ENCODE assay signal across 8 mouse cellular contexts in genomic region chr1:92935054-92935962, GRCm38 (mm10). TPM values are rescaled to one million over a fixed set of nuclear protein-coding genes. Genes with fewer than 3 reads are reported as not detected.
DNase-seq lines count a peak whose midpoint lies in the region; ATAC-seq and TF ChIP-seq lines count a peak whose summit lies in the region.

No protein-coding gene starts in this region.

- no peak for TF ChIP-seq POLR2A in embryonic fibroblast, embryonic 13.5 days (IDR thresholded peaks at IDR 0.05; ENCODE audit: low read depth, low read length)
- no peak for TF ChIP-seq POLR2A in spleen, adult 2 months (IDR thresholded peaks at IDR 0.05; ENCODE audit: low read depth, low read length)

- 0 out of 2 replicates have a peak overlapping the region, but pooled peaks have one; percentile 4 for H3K27ac ChIP-seq in embryonic fibroblast, embryonic 13.5 days (ENCODE audit: insufficient read depth, low read length)
- peak overlapping the region; percentile 98 for H3K27ac ChIP-seq in intestine, embryonic 15.5 days
- H3K27ac ChIP-seq in lung, embryonic 15.5 days = peak overlapping the region; percentile 97
- H3K27ac ChIP-seq in spleen, adult 2 months (ENCODE audit: insufficient read depth, low read length) = peak overlapping the region; percentile 84

- peak overlapping the region; percentile 87 for H3K4me2 ChIP-seq in intestine, embryonic 15.5 days (replicated peaks)
- H3K4me2 ChIP-seq in lung, embryonic 15.5 days = peak overlapping the region; percentile 87

- H3K4me3 ChIP-seq in embryonic fibroblast, embryonic 13.5 days (ENCODE audit: insufficient read depth, low read length) = peak overlapping the region; percentile 73
- peak overlapping the region; percentile 69 for H3K4me3 ChIP-seq in intestine, embryonic 15.5 days (replicated peaks)
- H3K4me3 ChIP-seq in lung, embryonic 15.5 days = peak overlapping the region; percentile 78
- H3K4me3 ChIP-seq in spleen, adult 2 months (ENCODE audit: extremely low read depth, insufficient read depth, insufficient read length) = peak overlapping the region; percentile 58

- H3K27me3 ChIP-seq in intestine, embryonic 15.5 days (replicated peaks) = no peaks in the 10 kb centered on the region
- no peaks in the 10 kb centered on the region for H3K27me3 ChIP-seq in lung, embryonic 15.5 days
- H3K27me3 ChIP-seq in spleen, adult 2 months (ENCODE audit: control insufficient read depth, insufficient read depth, low read length) = no peaks in the 10 kb centered on the region

- peaks cover 16% of the 10 kb centered on the region for H3K36me3 ChIP-seq in intestine, embryonic 15.5 days
- peaks cover 20% of the 10 kb centered on the region for H3K36me3 ChIP-seq in lung, embryonic 15.5 days
- peaks cover 6% of the 10 kb centered on the region; the same call in 1 of the 2 replicates for H3K36me3 ChIP-seq in spleen, adult 2 months (ENCODE audit: control insufficient read depth, insufficient read depth, low read length)

- ATAC-seq in intestine, embryonic 15.5 days = no peak
- no peak for ATAC-seq in lung, embryonic 15.5 days (ENCODE audit: borderline replicate concordance, extremely low read depth, low FRiP score, low TSS enrichment)

- 17% methylated on average over 10 of the region's 10 CpGs for WGBS in intestine, embryonic 15.5 days
- 13% methylated on average over 10 of the region's 10 CpGs for WGBS in lung, embryonic 15.5 days
- 14% methylated on average over 10 of the region's 10 CpGs for whole genome bisulfite sequencing in spleen, adult 2 months

- H3K9ac ChIP-seq in intestine, embryonic 15.5 days = peak overlapping the region; percentile 86
- peak overlapping the region; percentile 71 for H3K9ac ChIP-seq in lung, embryonic 15.5 days

- H3K9me3 ChIP-seq in intestine, embryonic 15.5 days = no peaks in the 10 kb centered on the region
- H3K9me3 ChIP-seq in lung, embryonic 15.5 days = no peaks in the 10 kb centered on the region

- peaks cover 4% of the 10 kb centered on the region; the same call in 1 of the 2 replicates for H3K4me1 ChIP-seq in embryonic fibroblast, embryonic 13.5 days (ENCODE audit: control insufficient read depth, insufficient read depth, low read length)
- peaks cover 16% of the 10 kb centered on the region for H3K4me1 ChIP-seq in intestine, embryonic 15.5 days (replicated peaks)
- H3K4me1 ChIP-seq in lung, embryonic 15.5 days = peaks cover 22% of the 10 kb centered on the region
- no peaks in the 10 kb centered on the region; the same call in 1 of the 2 replicates for H3K4me1 ChIP-seq in spleen, adult 2 months (ENCODE audit: control insufficient read depth, insufficient read depth, insufficient read length)

- DNase-seq in kidney, adult 18-20 months = peak; percentile 40
- no peak for DNase-seq in kidney, adult 11 months
- peak; percentile 64 for DNase-seq in NIH3T3 (ENCODE audit: low read depth)
- DNase-seq in spleen, adult 2 months (ENCODE audit: low read depth in 1 of 2, low spot score in 2 of 2) = no peak
- no peak for DNase-seq in thymus, adult 18-20 months

- no peak for TF ChIP-seq CTCF in embryonic fibroblast, embryonic 13.5 days (IDR thresholded peaks at IDR 0.05; ENCODE audit: borderline replicate concordance, insufficient read depth, low read length)
- no peak for TF ChIP-seq CTCF in spleen, adult 2 months (IDR thresholded peaks at IDR 0.05; ENCODE audit: extremely low read depth, insufficient read depth, insufficient read length, insufficient replicate concordance)

RNA-seq across cellular contexts. Expression of gene Capn10, which starts 1.1 kb away (rescaled TPM):
- 9.4 and 11.1 TPM in 2 replicates for polyA plus RNA-seq in embryonic fibroblast, embryonic 13.5 days (2011; ENCODE audit: insufficient read length, low read depth, missing spikeins)
- 28.2 and 34.4 TPM in 2 replicates for polyA plus RNA-seq in intestine, embryonic 15.5 days (2015; fragmentation: Nextera tagmentation; extraction: Ambion mirVana)
- polyA plus RNA-seq in lung, embryonic 15.5 days (2015; fragmentation: Nextera tagmentation; extraction: Ambion mirVana) = 27.7 and 30.4 TPM in 2 replicates
- 14.3 and 18.9 TPM in 2 replicates for polyA plus RNA-seq in spleen, adult 2 months (2012; rRNA removed)

RNA-seq across cellular contexts. Expression of gene Gpr35, which starts 15.4 kb away (rescaled TPM):
- polyA plus RNA-seq in embryonic fibroblast, embryonic 13.5 days (2011; ENCODE audit: insufficient read length, low read depth, missing spikeins) = 0.21 and 0.58 TPM in 2 replicates
- 8.9 and 9.1 TPM in 2 replicates for polyA plus RNA-seq in intestine, embryonic 15.5 days (2015; fragmentation: Nextera tagmentation; extraction: Ambion mirVana)
- polyA plus RNA-seq in lung, embryonic 15.5 days (2015; fragmentation: Nextera tagmentation; extraction: Ambion mirVana) = 0.36 and 0.62 TPM in 2 replicates
- 19.1 and 20.7 TPM in 2 replicates for polyA plus RNA-seq in spleen, adult 2 months (2012; rRNA removed)

RNA-seq across cellular contexts. Expression of gene Rnpepl1, which starts 24.7 kb away (rescaled TPM):
- 30.9 and 33.3 TPM in 2 replicates for polyA plus RNA-seq in embryonic fibroblast, embryonic 13.5 days (2011; ENCODE audit: insufficient read length, low read depth, missing spikeins)
- polyA plus RNA-seq in intestine, embryonic 15.5 days (2015; fragmentation: Nextera tagmentation; extraction: Ambion mirVana) = 40.6 and 56.1 TPM in 2 replicates
- polyA plus RNA-seq in lung, embryonic 15.5 days (2015; fragmentation: Nextera tagmentation; extraction: Ambion mirVana) = 41.9 and 43.0 TPM in 2 replicates
- polyA plus RNA-seq in spleen, adult 2 months (2012; rRNA removed) = 164 and 234 TPM in 2 replicates

RNA-seq across cellular contexts. Expression of gene Dusp28, which starts 28.5 kb away (rescaled TPM):
- polyA plus RNA-seq in embryonic fibroblast, embryonic 13.5 days (2011; ENCODE audit: insufficient read length, low read depth, missing spikeins) = 3.0 and 3.3 TPM in 2 replicates
- polyA plus RNA-seq in intestine, embryonic 15.5 days (2015; fragmentation: Nextera tagmentation; extraction: Ambion mirVana) = 14.1 and 14.7 TPM in 2 replicates
- polyA plus RNA-seq in lung, embryonic 15.5 days (2015; fragmentation: Nextera tagmentation; extraction: Ambion mirVana) = 9.9 and 11.5 TPM in 2 replicates
- polyA plus RNA-seq in spleen, adult 2 months (2012; rRNA removed) = 12.7 and 23.3 TPM in 2 replicates

RNA-seq across cellular contexts. Expression of gene Ankmy1, which starts 32.6 kb away (rescaled TPM):
- polyA plus RNA-seq in embryonic fibroblast, embryonic 13.5 days (2011; ENCODE audit: insufficient read length, low read depth, missing spikeins) = 0.25 and 0.45 TPM in 2 replicates
- polyA plus RNA-seq in intestine, embryonic 15.5 days (2015; fragmentation: Nextera tagmentation; extraction: Ambion mirVana) = 0.16 and 0.34 TPM in 2 replicates
- polyA plus RNA-seq in lung, embryonic 15.5 days (2015; fragmentation: Nextera tagmentation; extraction: Ambion mirVana) = 0.27 and 0.43 TPM in 2 replicates
- 0.18 and 0.19 TPM in 2 replicates for polyA plus RNA-seq in spleen, adult 2 months (2012; rRNA removed)

Comparison
In these comparisons a context has a peak if more than half of its experiments do, and no peak if none do; other contexts are left out.
1. DNase-seq: peak in kidney, adult 18-20 months (single experiment) and NIH3T3 (single experiment); none in kidney, adult 11 months (single experiment), spleen, adult 2 months (0 of 2) and thymus, adult 18-20 months (0 of 2).
2. H3K27ac ChIP-seq: peak in every context shown above with its lines; median percentile 98 in intestine, embryonic 15.5 days; 97 in lung, embryonic 15.5 days; 84 in spleen, adult 2 months; 4 in embryonic fibroblast, embryonic 13.5 days.
3. Peak in every context shown above with its lines, with median percentiles within 50 percentile points of each other: H3K4me3 ChIP-seq.